Mouse (Mus musculus) heart, embryonic 15.5 days (tissue): ENCODE data around the gene Bcl2l11. TPM values are rescaled to one million over a fixed set of nuclear protein-coding genes. Genes with fewer than 3 reads are reported as not detected.
"Not testable (repeated sequence)": the region's sequence is repeated elsewhere in the genome, so short reads cannot be mapped to it uniquely, and the experiment has no call there.

Source experiments
- ATAC-seq: fragments of 200-750 bp; cut with Nextera tagmentation; replicated peaks from 2 replicates; pipeline ENCODE4 v1.8.0; 2017; ENCODE audit warnings: low read depth, moderate TSS enrichment; ENCODE audit not compliant: insufficient number of reproducible peaks, insufficient read depth, low FRiP score
- H3K27ac ChIP-seq: fragments of 300-500 bp; sonication (generic); 2 replicates; pipeline ENCODE4 v1.5.1; 2015; ENCODE audit warnings: mild to moderate bottlenecking, inconsistent platforms
- H3K27me3 ChIP-seq: fragments of 300-500 bp; sonication (generic); 2 replicates; pipeline ENCODE4 v1.6.1; 2015; ENCODE audit warnings: inconsistent platforms
- H3K36me3 ChIP-seq: fragments of 300-500 bp; sonication (generic); 2 replicates; pipeline ENCODE4 v1.6.1; 2015; ENCODE audit warnings: mild to moderate bottlenecking, inconsistent platforms
- H3K4me1 ChIP-seq: fragments of 300-500 bp; sonication (generic); replicated peaks from 2 replicates; pipeline ENCODE4 v1.6.1; 2015; ENCODE audit warnings: inconsistent platforms
- H3K4me2 ChIP-seq: fragments of 300-500 bp; sonication (generic); 2 replicates; pipeline ENCODE4 v1.6.1; 2015; ENCODE audit warnings: inconsistent platforms, mild to moderate bottlenecking, moderate library complexity
- H3K4me3 ChIP-seq: fragments of 300-500 bp; sonication (generic); 2 replicates; pipeline ENCODE4 v1.5.1; 2015; ENCODE audit warnings: mild to moderate bottlenecking, inconsistent platforms
- H3K9ac ChIP-seq: fragments of 300-500 bp; sonication (generic); 2 replicates; pipeline ENCODE4 v1.6.1; 2015; ENCODE audit warnings: mild to moderate bottlenecking, inconsistent platforms
- H3K9me3 ChIP-seq: fragments of 300-500 bp; sonication (generic); replicated peaks from 2 replicates; pipeline ENCODE4 v1.6.1; 2016; ENCODE audit warnings: inconsistent platforms
- WGBS: fragments of 180-500 bp; shearing (Covaris S2); methylation state at CpG from one replicate; pipeline ENCODE4 v1.1.7; 2015; ENCODE audit warnings: mixed read lengths; 5-methylcytosine and 5-hydroxymethylcytosine counted together
- polyA plus RNA-seq: library from polyadenylated mRNA; unstranded; fragments of >200 nt; fragmentation: Nextera tagmentation; extraction: Ambion mirVana; gene quantifications from 2 replicates; pipeline ENCODE4 v1.2.1, GENCODE M21; 2015

Gene Bcl2l11
- polyA plus RNA-seq, 1 experiment from 2014 or later = 21.0 TPM

GRCm38 (mm10) chr2:128175625-128176024 is 49.8 kb downstream of the Bcl2l11 start:
- Histone ChIP-seq H3K4me2 (no peak overlapping the region), H3K4me3 (no peak overlapping the region), H3K27me3 (no peaks in the 10 kb centered on the region), H3K27ac (no peak overlapping the region), H3K9ac (no peak overlapping the region), H3K36me3 (no peaks in the 10 kb centered on the region), H3K4me1 (peaks cover 47% of the 10 kb centered on the region), H3K9me3 (no peaks in the 10 kb centered on the region)
- ATAC-seq = no peak
- WGBS = 90% methylated on average over 6 of the region's 6 CpGs

GRCm38 (mm10) chr2:128176391-128177044 is 50.7 kb downstream of the Bcl2l11 start:
- H3K36me3 ChIP-seq = no peaks in the 10 kb centered on the region
- peak overlapping the region; percentile 72 for H3K27ac ChIP-seq
- no peak overlapping the region for H3K4me2 ChIP-seq
- ATAC-seq = no peak
- no peak overlapping the region for H3K9ac ChIP-seq
- H3K9me3 ChIP-seq = no peaks in the 10 kb centered on the region
- no peak overlapping the region for H3K4me3 ChIP-seq
- no peaks in the 10 kb centered on the region for H3K27me3 ChIP-seq
- H3K4me1 ChIP-seq = peaks cover 47% of the 10 kb centered on the region
- WGBS = 30% methylated on average over 12 of the region's 12 CpGs

GRCm38 (mm10) chr2:128177241-128177661 is 51.4 kb downstream of the Bcl2l11 start:
- H3K27me3 ChIP-seq = no peaks in the 10 kb centered on the region
- WGBS = 22% methylated on average over 5 of the region's 5 CpGs
- no peaks in the 10 kb centered on the region for H3K36me3 ChIP-seq
- H3K4me2 ChIP-seq = no peak overlapping the region
- no peak overlapping the region for H3K4me3 ChIP-seq
- no peak for ATAC-seq
- H3K27ac ChIP-seq = peak overlapping the region; percentile 72
- H3K4me1 ChIP-seq = peaks cover 47% of the 10 kb centered on the region
- no peaks in the 10 kb centered on the region for H3K9me3 ChIP-seq
- no peak overlapping the region for H3K9ac ChIP-seq

- 58% methylated on average over 18 of the region's 18 CpGs for WGBS
- Histone ChIP-seq H3K36me3 (no peaks in the 10 kb centered on the region), H3K27me3 (no peaks in the 10 kb centered on the region), H3K9me3 (no peaks in the 10 kb centered on the region), H3K27ac (peak overlapping the region; percentile 86), H3K4me3 (no peak overlapping the region), H3K4me1 (peaks cover 41% of the 10 kb centered on the region), H3K9ac (0 out of 2 replicates have a peak overlapping the region, but pooled peaks have one; percentile 3), H3K4me2 (peak overlapping the region; percentile 11; the same call in 1 of the 2 replicates)
- ATAC-seq = no peak; the same call in 1 of the 2 replicates
Observed at GRCm38 (mm10) chr2:128179126-128179807, 53.4 kb downstream of the Bcl2l11 start.

GRCm38 (mm10) chr2:128179808-128180379 is 54.1 kb downstream of the Bcl2l11 start:
- no peak overlapping the region for H3K4me3 ChIP-seq
- H3K27ac ChIP-seq = peak overlapping the region; percentile 86
- H3K9ac ChIP-seq = 0 out of 2 replicates have a peak overlapping the region, but pooled peaks have one; percentile 3
- peaks cover 41% of the 10 kb centered on the region for H3K4me1 ChIP-seq
- H3K9me3 ChIP-seq = no peaks in the 10 kb centered on the region
- ATAC-seq = peak; percentile 92
- 0 out of 2 replicates have a peak overlapping the region, but pooled peaks have one; percentile 11 for H3K4me2 ChIP-seq
- WGBS = 15% methylated on average over 9 of the region's 9 CpGs
- H3K27me3 ChIP-seq = no peaks in the 10 kb centered on the region
- no peaks in the 10 kb centered on the region for H3K36me3 ChIP-seq

- H3K9me3 ChIP-seq, H3K4me3 ChIP-seq, ATAC-seq, H3K4me2 ChIP-seq, H3K27me3 ChIP-seq, H3K36me3 ChIP-seq, H3K9ac ChIP-seq, H3K27ac ChIP-seq: not testable (repeated sequence)
- WGBS = 78% methylated on average over 9 of the region's 9 CpGs
- H3K4me1 ChIP-seq = peaks cover 47% of the 10 kb centered on the region
Observed at GRCm38 (mm10) chr2:128182181-128182580, 56.3 kb downstream of the Bcl2l11 start.

GRCm38 (mm10) chr2:128182751-128183150 is 56.9 kb downstream of the Bcl2l11 start:
- no peak for ATAC-seq
- no peak overlapping the region for H3K4me3 ChIP-seq
- H3K4me2 ChIP-seq = no peak overlapping the region
- H3K27ac ChIP-seq = no peak overlapping the region
- WGBS = 85% methylated on average over 4 of the region's 4 CpGs
- H3K4me1 ChIP-seq = peaks cover 44% of the 10 kb centered on the region
- H3K36me3 ChIP-seq = no peaks in the 10 kb centered on the region
- no peak overlapping the region for H3K9ac ChIP-seq
- no peaks in the 10 kb centered on the region for H3K27me3 ChIP-seq
- H3K9me3 ChIP-seq = no peaks in the 10 kb centered on the region

GRCm38 (mm10) chr2:128183762-128184161 is 57.9 kb downstream of the Bcl2l11 start:
- Histone ChIP-seq H3K9ac (no peak overlapping the region), H3K36me3 (no peaks in the 10 kb centered on the region), H3K27ac (no peak overlapping the region), H3K4me2 (no peak overlapping the region), H3K9me3 (no peaks in the 10 kb centered on the region), H3K4me1 (peaks cover 43% of the 10 kb centered on the region), H3K4me3 (no peak overlapping the region), H3K27me3 (no peaks in the 10 kb centered on the region)
- ATAC-seq = no peak
- 94% methylated on average over 4 of the region's 4 CpGs for WGBS

GRCm38 (mm10) chr2:128185942-128186341 is 60.1 kb downstream of the Bcl2l11 start:
- Histone ChIP-seq H3K4me2 (no peak overlapping the region), H3K9ac (no peak overlapping the region), H3K27me3 (no peaks in the 10 kb centered on the region), H3K4me3 (no peak overlapping the region), H3K36me3 (no peaks in the 10 kb centered on the region), H3K9me3 (no peaks in the 10 kb centered on the region), H3K4me1 (peaks cover 29% of the 10 kb centered on the region), H3K27ac (peak overlapping the region; percentile 36)
- 54% methylated on average over 4 of the region's 4 CpGs for WGBS
- ATAC-seq = no peak

GRCm38 (mm10) chr2:128187277-128187676 is 61.4 kb downstream of the Bcl2l11 start:
- WGBS = 57% methylated on average over 1 of the region's 1 CpGs
- ATAC-seq = peak; percentile 92
- peaks cover 29% of the 10 kb centered on the region for H3K4me1 ChIP-seq
- no peak overlapping the region for H3K9ac ChIP-seq
- H3K4me2 ChIP-seq = no peak overlapping the region
- no peaks in the 10 kb centered on the region for H3K9me3 ChIP-seq
- peak overlapping the region; percentile 78 for H3K27ac ChIP-seq
- no peaks in the 10 kb centered on the region for H3K27me3 ChIP-seq
- H3K4me3 ChIP-seq = no peak overlapping the region
- no peaks in the 10 kb centered on the region for H3K36me3 ChIP-seq

GRCm38 (mm10) chr2:128188461-128188860 is 62.6 kb downstream of the Bcl2l11 start:
- Histone ChIP-seq H3K4me1 (peaks cover 29% of the 10 kb centered on the region), H3K27me3 (no peaks in the 10 kb centered on the region), H3K4me3 (no peak overlapping the region), H3K36me3 (no peaks in the 10 kb centered on the region), H3K9ac (no peak overlapping the region), H3K4me2 (no peak overlapping the region), H3K9me3 (no peaks in the 10 kb centered on the region), H3K27ac (no peak overlapping the region)
- 70% methylated on average over 3 of the region's 3 CpGs for WGBS
- ATAC-seq = no peak
